Mouse (Mus musculus): ENCODE measurements around the gene Sgce.

Sgce gene

GRCm38 (mm10) chr6:4647351-4647750 is 99.7 kb downstream of the Sgce start:
- DNase-seq (ENCODE audit: low read depth, low spot score): no peak

GRCm38 (mm10) chr6:4642068-4642467 is 104.9 kb downstream of the Sgce start:
- DNase-seq (ENCODE audit: low read depth, low spot score): no peak

GRCm38 (mm10) chr6:4634804-4635203 is 112.2 kb downstream of the Sgce start:
- no peak for DNase-seq (ENCODE audit: low read depth, low spot score)

- DNase-seq (ENCODE audit: low read depth, low spot score): no peak
Measured at GRCm38 (mm10) chr6:4633189-4633588, 113.8 kb downstream of the Sgce start.

- DNase-seq (ENCODE audit: low read depth, low spot score): no peak
Measured at GRCm38 (mm10) chr6:4631464-4631863, 115.5 kb downstream of the Sgce start.

Data from skeletal muscle tissue, adult 2 months (tissue).